Mouse (Mus musculus): ENCODE data around the gene P3h3.

GRCm38 (mm10) chr6:124812848-124813247 lies 44.7 kb downstream of the P3h3 start:
- TF ChIP-seq CTCF (IDR thresholded peaks at IDR 0.05; ENCODE audit: borderline replicate concordance, insufficient read depth, low read length) (no peak), POLR2A (IDR thresholded peaks at IDR 0.05; ENCODE audit: low read depth, low read length) (no peak)

Measured in embryonic fibroblast, embryonic 13.5 days (primary cell).